Mouse (Mus musculus): ENCODE results near the gene Mtfr1l. TPM values are rescaled to one million over a fixed set of nuclear protein-coding genes. Genes with fewer than 3 reads are reported as not detected.

Mtfr1l gene
- polyA plus RNA-seq, 1 experiment from 2014 or later: 69.4 TPM

- DNase-seq (ENCODE audit: low read depth, low spot score): no peak
Measured at GRCm38 (mm10) chr4:134557626-134558249, 22.6 kb upstream of the Mtfr1l start.

GRCm38 (mm10) chr4:134555956-134556580, 20.9 kb upstream of the Mtfr1l start:
- no peak for ATAC-seq

More at GRCm38 (mm10) chr4:134557626-134558249, 22.6 kb upstream of the Mtfr1l start:
- no peak for TF ChIP-seq CTCF (IDR thresholded peaks at IDR 0.05)
- ChIA-PET CTCF (no interaction called here), POLR2A (interaction anchor here (0.6 kb wide), 1 partner anchor 74 kb away, joined by 3 read pairs; no protein-coding TSS in a partner anchor)
- ATAC-seq: no peak
- in situ Hi-C loops (cut with MboI; ENCODE audit: low pct_unique_long_range_greater_than_20kb): no loop called here
- no peaks in the 10 kb centered on the region for H3K27me3 ChIP-seq

GRCm38 (mm10) chr4:134553631-134554030, 18.4 kb upstream of the Mtfr1l start:
- no peak for TF ChIP-seq CTCF (IDR thresholded peaks at IDR 0.05)
- ATAC-seq (peak; percentile 37), DNase-seq (ENCODE audit: low read depth, low spot score) (no peak)
- H3K27me3 ChIP-seq: no peaks in the 10 kb centered on the region
- in situ Hi-C loops (cut with MboI; ENCODE audit: low pct_unique_long_range_greater_than_20kb): no loop called here
- POLR2A ChIA-PET: no interaction called here
- CTCF ChIA-PET: interaction anchor here (0.8 to 1.4 kb wide), 2 partner anchors 160 to 245 kb away, joined by 4 to 6 read pairs; no protein-coding TSS in a partner anchor

More at GRCm38 (mm10) chr4:134555956-134556580, 20.9 kb upstream of the Mtfr1l start:
- no peaks in the 10 kb centered on the region for H3K27me3 ChIP-seq
- POLR2A ChIA-PET: no interaction called here
- DNase-seq (ENCODE audit: low read depth, low spot score): no peak
- TF ChIP-seq CTCF (IDR thresholded peaks at IDR 0.05): no peak
- in situ Hi-C loops (cut with MboI; ENCODE audit: low pct_unique_long_range_greater_than_20kb): no loop called here
- CTCF ChIA-PET: interaction anchor here (0.7 to 1.4 kb wide), 3 partner anchors 113 to 243 kb away, joined by 3 to 5 read pairs (median 3); no protein-coding TSS in a partner anchor

- ATAC-seq: peak; percentile 48
- ChIA-PET POLR2A (interaction anchor here (1.1 kb wide), 1 partner anchor 12 kb away, joined by 6 read pairs; no protein-coding TSS in a partner anchor), CTCF (interaction anchor here (1.5 to 2.0 kb wide), 3 partner anchors 9 to 163 kb away, joined by 3 to 6 read pairs (median 6); no protein-coding TSS in a partner anchor)
- DNase-seq (ENCODE audit: low read depth, low spot score): no peak
- H3K27me3 ChIP-seq: no peaks in the 10 kb centered on the region
- in situ Hi-C loops (cut with MboI; ENCODE audit: low pct_unique_long_range_greater_than_20kb): no loop called here
- TF ChIP-seq CTCF (IDR thresholded peaks at IDR 0.05): no peak
Measured at GRCm38 (mm10) chr4:134551494-134552316, 16.5 kb upstream of the Mtfr1l start, which contains the start of gene Selenon. TSS of gene Selenon (minus strand) at chr4:134552166.

- CTCF ChIA-PET: interaction anchor here (2.0 kb wide), 1 partner anchor 152 kb away, joined by 6 read pairs; no protein-coding TSS in a partner anchor
- POLR2A ChIA-PET: no interaction called here
- DNase-seq (ENCODE audit: low read depth, low spot score): no peak
- no peak for ATAC-seq
- TF ChIP-seq CTCF (IDR thresholded peaks at IDR 0.05): no peak
- in situ Hi-C loops (cut with MboI; ENCODE audit: low pct_unique_long_range_greater_than_20kb): loop anchor here (5.0 to 10.0 kb wide), 3 partner anchors 165 to 335 kb away; no protein-coding TSS in a partner anchor
- H3K27me3 ChIP-seq: no peaks in the 10 kb centered on the region
Measured at GRCm38 (mm10) chr4:134549899-134550298, 14.7 kb upstream of the Mtfr1l start.

GRCm38 (mm10) chr4:134548169-134548938, 13.2 kb upstream of the Mtfr1l start:
- DNase-seq (ENCODE audit: low read depth, low spot score) (no peak), ATAC-seq (no peak)
- ChIA-PET CTCF (no interaction called here), POLR2A (no interaction called here)
- H3K27me3 ChIP-seq: no peaks in the 10 kb centered on the region
- in situ Hi-C loops (cut with MboI; ENCODE audit: low pct_unique_long_range_greater_than_20kb): loop anchor here (5.0 to 10.0 kb wide), 3 partner anchors 166 to 336 kb away; no protein-coding TSS in a partner anchor
- TF ChIP-seq CTCF (IDR thresholded peaks at IDR 0.05): no peak

- DNase-seq (ENCODE audit: low read depth, low spot score): no peak
- ATAC-seq: no peak
- in situ Hi-C loops (cut with MboI; ENCODE audit: low pct_unique_long_range_greater_than_20kb): loop anchor here (5.0 to 10.0 kb wide), 3 partner anchors 168 to 338 kb away; no protein-coding TSS in a partner anchor
- TF ChIP-seq CTCF (IDR thresholded peaks at IDR 0.05): no peak
- H3K27me3 ChIP-seq: no peaks in the 10 kb centered on the region
- ChIA-PET CTCF (interaction anchor here (0.6 kb wide), 1 partner anchor 167 kb away, joined by 3 read pairs; no protein-coding TSS in a partner anchor), POLR2A (interaction anchor here (0.9 kb wide), 1 partner anchor 70 kb away, joined by 3 read pairs; no protein-coding TSS in a partner anchor)
Measured at GRCm38 (mm10) chr4:134546814-134547705, 11.9 kb upstream of the Mtfr1l start.

GRCm38 (mm10) chr4:134543261-134543660, 8.1 kb upstream of the Mtfr1l start:
- CTCF ChIA-PET: interaction anchor here (0.6 to 1.5 kb wide), 6 partner anchors 9 to 250 kb away, joined by 3 to 6 read pairs (median 3); partner anchors contain the start of gene Selenon
- POLR2A ChIA-PET: no interaction called here
- no peak for TF ChIP-seq CTCF (IDR thresholded peaks at IDR 0.05)
- ATAC-seq: peak; percentile 40
- no peak for DNase-seq (ENCODE audit: low read depth, low spot score)
- H3K27me3 ChIP-seq: no peaks in the 10 kb centered on the region
- in situ Hi-C loops (cut with MboI; ENCODE audit: low pct_unique_long_range_greater_than_20kb): loop anchor here (10.0 kb wide), 2 partner anchors 172 to 342 kb away; no protein-coding TSS in a partner anchor

Data from Patski (cell line).